Mouse (Mus musculus): ENCODE results near the gene Slc10a7.

DNA sequence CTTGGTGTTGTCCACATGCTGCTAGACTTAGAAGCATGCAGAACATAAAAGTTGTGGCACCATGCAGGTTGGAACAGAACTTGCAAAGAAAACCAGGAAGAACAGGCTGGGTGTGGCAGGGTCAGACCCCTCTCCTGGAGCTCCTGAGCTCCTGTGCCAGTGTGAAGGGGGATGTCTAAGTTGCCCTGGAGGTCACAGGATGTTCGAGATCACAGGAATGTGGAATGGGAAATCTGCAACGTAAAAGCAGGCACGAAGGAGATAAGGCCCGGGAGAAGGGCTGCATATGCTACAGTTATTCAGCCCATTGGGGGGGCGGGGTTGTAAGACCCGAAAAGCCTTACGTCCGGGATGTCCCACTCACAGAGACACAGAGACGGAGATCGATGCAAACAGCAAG is 100.2 kb downstream of the Slc10a7 start:
- TF ChIP-seq EP300 (IDR thresholded peaks at IDR 0.05; ENCODE audit: low read depth): no peak
- no peak for TF ChIP-seq CTCF (IDR thresholded peaks at IDR 0.05; ENCODE audit: low read depth)

Measured in liver, embryonic 14.5 days (tissue).